Mouse (Mus musculus) limb, embryonic 14.5 days (tissue): ENCODE measurements around the gene Btbd35f11. TPM values are rescaled to one million over a fixed set of nuclear protein-coding genes. Genes with fewer than 3 reads are reported as not detected.
"Not testable (repeated sequence)": the region's sequence is repeated elsewhere in the genome, so short reads cannot be mapped to it uniquely, and the experiment has no call there.

ENCODE experiments used
- ATAC-seq: fragments of 200-750 bp; cut with Nextera tagmentation; 2 replicates; pipeline ENCODE4 v1.8.0; 2017; ENCODE audit warnings: low read depth, moderate number of reproducible peaks, moderate TSS enrichment; ENCODE audit not compliant: low FRiP score
- DNase-seq: peaks from one replicate; pipeline ENCODE4 v3.0.0-alpha.2; 2015; ENCODE audit warnings: low spot score
- H3K27ac ChIP-seq: fragments of 300-500 bp; sonication (generic); replicated peaks from 2 replicates; pipeline ENCODE4 v1.5.1; 2014; ENCODE audit warnings: low read depth, mild to moderate bottlenecking, low read length, moderate library complexity, mixed read lengths
- H3K27me3 ChIP-seq: fragments of 300-500 bp; sonication (generic); 2 replicates; pipeline ENCODE4 v1.6.1; 2014; ENCODE audit warnings: low read length, mixed read lengths; ENCODE audit not compliant: control insufficient read depth, insufficient read depth
- H3K36me3 ChIP-seq: fragments of 300-500 bp; sonication (generic); 2 replicates; pipeline ENCODE4 v1.6.1; 2014; ENCODE audit warnings: mild to moderate bottlenecking, low read length, moderate library complexity, mixed read lengths; ENCODE audit not compliant: control insufficient read depth, insufficient read depth
- H3K4me1 ChIP-seq: fragments of 300-500 bp; sonication (generic); 2 replicates; pipeline ENCODE4 v1.6.1; 2014; ENCODE audit warnings: antibody characterized with exemption, low read length, mixed read lengths; ENCODE audit not compliant: control insufficient read depth, insufficient read depth
- H3K4me2 ChIP-seq: fragments of 300-500 bp; sonication (generic); replicated peaks from 2 replicates; pipeline ENCODE4 v1.6.1; 2014; ENCODE audit warnings: low read depth, mild to moderate bottlenecking, low read length, moderate library complexity; ENCODE audit not compliant: severe bottlenecking
- H3K4me3 ChIP-seq: fragments of 300-500 bp; sonication (generic); replicated peaks from 2 replicates; pipeline ENCODE4 v1.5.1; 2014; ENCODE audit warnings: low read length
- H3K9ac ChIP-seq: fragments of 300-500 bp; sonication (generic); 2 replicates; pipeline ENCODE4 v1.6.1; 2014; ENCODE audit warnings: mild to moderate bottlenecking, low read depth, low read length, moderate library complexity; ENCODE audit not compliant: severe bottlenecking
- H3K9me3 ChIP-seq: fragments of 300-500 bp; sonication (generic); 2 replicates; pipeline ENCODE4 v1.6.1; 2016; ENCODE audit warnings: low read length; ENCODE audit not compliant: control insufficient read depth
- WGBS: fragments of 180-500 bp; shearing (Covaris S2); extraction: QIAGEN DNeasy Blood & Tissue Kit; methylation state at CpG from one replicate; pipeline ENCODE4 v1.1.7; 2014; 5-methylcytosine and 5-hydroxymethylcytosine counted together
- polyA plus RNA-seq, 2 experiments: library from polyadenylated mRNA; depleted of rRNA in 1 of 2; stranded (reverse) in 1 of 2; unstranded in 1 of 2; fragments of >200 nt; fragmentation: Nextera tagmentation in 1 of 2; extraction: Ambion mirVana in 1 of 2; gene quantifications; 2 replicates each; pipeline versions ENCODE4 v1.2.1 to v1.2.3; 2012 to 2014

The Btbd35f11 gene
- polyA plus RNA-seq (2012; rRNA removed): not detected in 2 replicates
- polyA plus RNA-seq (2014; fragmentation: Nextera tagmentation; extraction: Ambion mirVana): not detected in 2 replicates

GRCm38 (mm10) chrX:3443590-3443989 is at the start of gene Btbd35f11:
Gene Btbd35f11, minus strand, starts transcription at chrX:3443690.
- H3K4me3 ChIP-seq, H3K4me1 ChIP-seq, H3K4me2 ChIP-seq, ATAC-seq, H3K9me3 ChIP-seq, H3K27me3 ChIP-seq, DNase-seq, H3K36me3 ChIP-seq, H3K9ac ChIP-seq, H3K27ac ChIP-seq: not testable (repeated sequence)
- WGBS: 77% methylated on average over 2 of the region's 3 CpGs

- not testable (repeated sequence) for H3K4me2 ChIP-seq, H3K4me3 ChIP-seq, DNase-seq, ATAC-seq, H3K27ac ChIP-seq, H3K27me3 ChIP-seq, H3K9me3 ChIP-seq, H3K4me1 ChIP-seq, H3K36me3 ChIP-seq, H3K9ac ChIP-seq
- 100% methylated on average over 1 of the region's 2 CpGs for WGBS
Measured at GRCm38 (mm10) chrX:3409946-3410345, 33.5 kb downstream of the Btbd35f11 start.

Other genes with a start within 250 kb of the Btbd35f11 start
- gene Btbd35f24, start 247.9 kb downstream of the Btbd35f11 start, polyA plus RNA-seq (2012; rRNA removed): not detected in 2 replicates
- gene Btbd35f24, start 247.9 kb downstream of the Btbd35f11 start, polyA plus RNA-seq (2014; fragmentation: Nextera tagmentation; extraction: Ambion mirVana): not detected in 2 replicates